Mouse (Mus musculus): ENCODE data around the gene Lix1l.

Lix1l gene

DNA sequence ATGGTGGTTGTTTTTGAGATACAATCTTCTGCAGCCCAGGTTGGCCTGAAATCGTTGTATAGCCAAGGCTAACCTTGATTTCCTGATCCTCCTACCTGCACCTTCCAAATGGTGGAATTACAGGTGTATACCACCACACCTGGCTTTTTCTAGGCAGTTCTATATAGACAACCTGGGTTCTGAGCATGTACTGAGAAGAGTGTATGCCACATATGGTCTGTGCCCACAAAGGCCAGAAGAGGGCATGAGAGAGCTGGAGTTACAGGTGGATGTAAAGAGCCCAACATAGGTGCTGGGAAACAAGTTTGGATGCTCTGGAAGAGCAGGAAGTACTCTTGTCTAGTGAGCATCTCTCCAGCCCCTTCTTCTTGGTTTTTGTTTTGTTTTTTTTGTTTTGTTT is 66.4 kb downstream of the Lix1l start:
- no peak for TF ChIP-seq GATA4 (IDR thresholded peaks at IDR 0.05; ENCODE audit: insufficient replicate concordance, low read length)

DNA sequence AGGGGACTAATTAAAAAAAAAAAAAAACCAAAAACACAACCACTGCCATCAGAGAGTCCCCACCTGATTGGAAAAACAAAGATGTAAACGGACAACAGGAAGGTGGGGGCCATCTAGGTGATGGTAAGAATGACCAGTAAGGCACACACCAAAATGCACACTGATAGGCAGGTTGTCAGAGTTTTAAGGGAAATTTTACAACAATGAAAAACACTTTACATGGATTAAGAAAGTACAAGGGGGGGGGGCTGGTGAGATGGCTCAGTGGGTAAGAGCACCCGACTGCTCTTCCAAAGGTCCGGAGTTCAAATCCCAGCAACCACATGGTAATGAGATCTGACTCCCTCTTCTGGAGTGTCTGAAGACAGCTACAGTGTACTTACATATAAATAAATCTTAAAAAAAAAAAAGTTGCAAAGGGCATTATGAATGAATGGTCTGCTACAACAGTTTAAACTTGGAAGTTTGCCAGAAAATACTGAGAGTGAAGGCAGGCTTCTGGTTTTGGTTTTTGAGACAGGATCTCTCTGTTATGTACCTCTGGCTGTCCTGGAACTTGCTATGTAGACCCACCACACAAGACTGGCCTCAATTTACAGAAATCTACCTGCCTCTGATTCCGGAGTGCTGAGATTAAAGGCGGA is 67.6 kb downstream of the Lix1l start:
- TF ChIP-seq GATA4 (IDR thresholded peaks at IDR 0.05; ENCODE audit: insufficient replicate concordance, low read length) = no peak

DNA sequence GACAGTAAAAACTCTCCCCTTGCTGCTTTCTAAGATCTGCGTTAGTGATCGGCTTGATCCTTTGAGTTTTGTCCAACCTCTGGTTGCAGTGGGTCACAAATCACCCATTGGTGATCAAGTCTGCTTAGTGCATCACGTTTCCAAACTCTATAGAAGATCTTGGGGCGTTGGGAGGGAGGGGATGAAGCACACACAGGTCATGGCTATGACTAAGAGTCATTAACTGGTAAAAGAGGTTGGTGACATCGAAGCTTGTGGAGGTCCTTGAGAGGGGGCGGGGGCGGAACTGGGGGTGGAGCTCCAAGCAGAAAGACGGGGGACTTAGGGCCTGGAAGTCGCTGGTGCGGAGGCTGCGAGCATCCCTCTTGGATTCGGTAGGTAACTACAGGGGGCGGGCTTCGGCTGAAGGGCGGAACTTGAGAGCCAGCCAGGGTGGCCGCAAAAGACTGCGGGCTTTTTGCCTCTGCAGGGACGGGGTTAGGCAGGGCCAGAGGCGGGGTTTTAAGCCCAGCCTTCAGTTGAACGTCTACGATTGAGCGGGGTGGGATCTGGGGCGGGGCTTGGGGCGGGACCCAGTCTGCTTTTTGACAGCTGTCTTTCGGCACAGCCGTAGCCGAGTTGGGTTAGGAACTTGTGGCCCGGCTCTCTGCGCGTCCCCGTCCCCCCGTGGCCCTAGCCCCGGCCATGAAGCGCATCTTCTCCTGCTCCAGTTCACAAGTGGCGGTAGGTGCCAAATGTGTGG is 68.9 kb downstream of the Lix1l start, which contains the start of gene Ankrd35:
TSS of gene Ankrd35 (plus strand) at position 405 of the 742 bp plus-strand sequence.
- TF ChIP-seq GATA4 (IDR thresholded peaks at IDR 0.05; ENCODE audit: insufficient replicate concordance, low read length) = no peak

DNA sequence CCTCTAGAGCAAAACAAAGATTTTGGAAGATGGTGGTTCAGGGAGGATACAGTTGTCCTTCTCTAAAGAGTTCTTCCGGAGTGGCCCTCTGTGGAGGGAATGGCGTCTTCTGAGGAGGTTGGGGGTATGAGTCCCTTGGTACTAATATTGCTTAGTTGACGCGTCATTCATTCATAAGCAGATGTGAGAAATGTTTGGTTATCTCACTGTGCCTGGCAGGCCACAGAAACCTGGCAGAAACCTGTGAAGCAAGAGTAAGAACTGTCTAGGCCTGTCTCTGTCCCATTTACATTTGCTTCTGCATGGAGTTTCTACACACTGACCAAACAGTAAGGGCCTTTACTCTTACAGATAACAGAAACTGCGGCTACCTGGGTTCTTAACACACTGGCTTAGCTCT is 70.6 kb downstream of the Lix1l start:
- no peak for TF ChIP-seq GATA4 (IDR thresholded peaks at IDR 0.05; ENCODE audit: insufficient replicate concordance, low read length)

DNA sequence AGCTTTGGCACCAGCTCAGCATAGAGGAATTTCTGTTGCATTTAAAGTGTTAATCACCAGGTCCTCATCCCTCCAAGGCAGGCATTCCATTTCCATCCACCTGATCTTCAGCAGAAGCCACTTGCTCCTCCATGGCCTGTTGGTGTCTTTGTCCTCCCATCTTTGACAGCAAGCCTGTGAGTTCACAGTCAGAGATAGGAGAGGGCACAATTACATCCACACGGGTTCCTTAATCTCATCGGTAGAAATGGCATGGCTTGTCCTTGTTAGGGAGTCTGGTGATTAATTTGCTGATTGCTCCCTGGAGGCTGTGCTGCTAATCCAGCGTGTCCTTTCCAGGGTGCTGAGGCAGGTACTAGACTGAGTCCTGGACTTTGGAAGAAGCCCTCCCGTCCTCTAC is 72.6 kb downstream of the Lix1l start:
- TF ChIP-seq GATA4 (IDR thresholded peaks at IDR 0.05; ENCODE audit: insufficient replicate concordance, low read length) = no peak

DNA sequence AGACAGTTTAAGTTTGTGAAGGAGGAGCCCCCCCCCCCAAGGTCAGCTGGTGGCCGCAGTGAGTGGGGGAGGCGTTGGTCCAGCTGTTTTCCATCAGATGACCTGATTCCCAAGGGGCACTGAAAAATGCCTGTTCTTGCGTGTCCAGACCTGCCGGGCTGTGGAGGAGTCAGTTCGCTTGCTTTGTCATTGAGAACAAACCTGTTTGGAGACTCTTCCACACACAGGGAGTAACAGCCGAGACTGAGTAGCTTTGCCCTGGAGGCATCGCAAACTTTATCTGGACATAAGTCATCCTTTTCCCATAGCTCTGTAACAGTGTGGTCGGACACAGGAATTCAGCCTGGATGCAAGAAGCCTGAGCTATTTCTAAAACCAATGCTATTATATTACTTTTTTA is 73.5 kb downstream of the Lix1l start:
- TF ChIP-seq GATA4 (IDR thresholded peaks at IDR 0.05; ENCODE audit: insufficient replicate concordance, low read length) = no peak

DNA sequence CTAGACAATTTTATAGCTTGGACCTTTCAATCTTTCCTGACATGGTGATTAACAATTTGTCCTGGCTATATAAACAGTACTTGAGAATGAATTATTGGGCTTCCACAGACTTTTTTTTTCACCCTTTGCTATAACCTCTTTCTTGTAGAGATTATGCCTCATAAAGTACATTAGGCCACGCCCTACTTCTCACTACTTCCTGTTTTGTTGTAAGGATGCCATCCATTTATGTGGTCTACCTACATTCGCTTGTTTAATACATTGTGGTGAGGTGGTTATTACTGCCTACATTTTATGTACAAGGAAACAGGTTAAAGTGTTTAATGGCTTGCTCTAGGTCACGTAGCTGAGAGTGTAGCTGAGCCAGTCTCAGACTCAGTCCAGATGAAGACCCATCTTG is 74.2 kb downstream of the Lix1l start:
- TF ChIP-seq GATA4 (IDR thresholded peaks at IDR 0.05; ENCODE audit: insufficient replicate concordance, low read length) = no peak

DNA sequence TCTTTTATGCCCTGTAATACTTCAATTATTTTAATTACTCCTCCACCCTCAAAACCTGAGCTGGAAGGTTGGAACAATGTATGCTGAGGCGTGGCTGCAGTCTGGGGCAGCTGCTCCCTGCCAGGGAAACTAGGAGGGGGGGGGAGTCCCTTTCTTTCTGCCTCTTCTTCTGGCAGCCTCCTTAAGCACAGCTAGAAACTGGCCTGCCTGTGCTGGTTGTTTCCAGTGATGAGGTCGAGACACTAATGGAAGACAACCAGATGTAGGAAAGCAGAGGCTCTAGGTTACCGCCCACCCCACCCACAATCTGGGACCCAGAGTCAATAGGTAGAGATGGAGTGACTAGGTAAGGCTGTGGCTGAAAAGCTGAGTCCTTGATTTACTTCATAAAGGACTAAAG is 74.7 kb downstream of the Lix1l start:
- no peak for TF ChIP-seq GATA4 (IDR thresholded peaks at IDR 0.05; ENCODE audit: insufficient replicate concordance, low read length)

Data from liver, adult (tissue).